Mouse (Mus musculus): Measurements from ENCODE around the gene Slc31a1.

- TF ChIP-seq CTCF (IDR thresholded peaks at IDR 0.05; ENCODE audit: low read depth, low read length): no peak
- peak; percentile 97 for TF ChIP-seq POLR2A (IDR thresholded peaks at IDR 0.05; ENCODE audit: extremely low read depth, insufficient read depth, low read length)
These were observed at the start of gene Slc31a1, which contains the start of gene Fkbp15 for GRCm38 (mm10) chr4:62360088-62360804.
